Mouse (Mus musculus): ENCODE measurements around the gene Muc2. TPM values are rescaled to one million over a fixed set of nuclear protein-coding genes. Genes with fewer than 3 reads are reported as not detected.
"Not testable (repeated sequence)": the region's sequence is repeated elsewhere in the genome, so short reads cannot be mapped to it uniquely, and the experiment has no call there.

The Muc2 gene
- 0.11 and 0.21 TPM in 2 replicates for polyA plus RNA-seq (2015; fragmentation: Nextera tagmentation; extraction: Ambion mirVana)

DNA sequence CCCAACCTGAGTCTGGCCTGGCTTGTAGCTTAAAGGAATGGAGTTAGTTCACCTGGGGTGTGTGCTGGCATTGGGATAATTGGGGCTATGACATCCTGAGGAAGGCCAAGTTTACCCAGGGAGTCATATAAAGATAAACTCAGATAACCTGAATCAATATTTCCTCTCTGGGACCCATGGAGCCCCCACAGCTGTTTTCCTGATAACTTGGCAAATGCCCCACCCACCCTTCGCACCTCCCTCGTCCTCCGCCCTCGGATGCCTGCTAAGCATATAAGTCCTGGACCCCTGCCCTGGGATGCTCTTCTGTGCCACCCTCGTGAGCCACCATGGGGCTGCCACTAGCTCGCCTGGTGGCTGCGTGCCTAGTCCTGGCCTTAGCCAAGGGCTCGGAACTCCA lies at the start of gene Muc2:
TSS of gene Muc2 (plus strand) at position 301 of the 400 bp plus-strand sequence.
- Histone ChIP-seq H3K27me3 (no peaks in the 10 kb centered on the region), H3K4me3 (no peak within 1 kb of the TSS), H3K9ac (no peak within 1 kb of the TSS), H3K4me2 (no peak within 1 kb of the TSS), H3K4me1 (no peaks in the 10 kb centered on the region), H3K27ac (no peak within 1 kb of the TSS), H3K9me3 (replicated peaks) (no peaks in the 10 kb centered on the region), H3K36me3 (ENCODE audit: poor library complexity, severe bottlenecking) (no peaks in the 10 kb centered on the region)
- no peak for ATAC-seq
- 94% methylated on average over 8 of the region's 8 CpGs for WGBS

DNA sequence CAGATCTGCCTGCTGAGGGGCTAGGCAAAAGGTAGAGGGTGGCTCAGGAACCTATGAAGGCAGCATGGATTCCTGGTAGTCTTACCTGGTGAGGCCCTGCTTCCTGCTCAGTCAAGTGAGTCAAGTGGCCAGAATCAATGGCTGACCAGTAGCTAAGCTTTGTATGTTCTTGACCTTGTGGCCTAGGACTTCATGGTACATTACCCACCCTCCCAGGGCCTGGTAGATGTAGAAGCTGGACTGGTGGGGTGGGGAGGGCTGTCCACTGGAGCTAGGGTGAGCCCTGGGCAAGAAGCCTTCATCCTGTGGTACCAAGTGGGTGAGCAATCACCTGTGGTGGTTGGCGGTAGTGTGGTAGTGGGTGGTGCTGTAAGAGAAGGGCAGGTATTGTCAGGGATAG lies 47.8 kb upstream of the Muc2 start:
- no peaks in the 10 kb centered on the region for H3K36me3 ChIP-seq (ENCODE audit: poor library complexity, severe bottlenecking)
- no peak overlapping the region for H3K27ac ChIP-seq
- no peaks in the 10 kb centered on the region for H3K9me3 ChIP-seq (replicated peaks)
- WGBS: 93% methylated on average over 1 of the region's 1 CpGs
- ATAC-seq: no peak
- no peaks in the 10 kb centered on the region for H3K4me1 ChIP-seq
- no peak overlapping the region for H3K4me2 ChIP-seq
- H3K27me3 ChIP-seq: no peaks in the 10 kb centered on the region
- no peak overlapping the region for H3K9ac ChIP-seq
- no peak overlapping the region for H3K4me3 ChIP-seq

DNA sequence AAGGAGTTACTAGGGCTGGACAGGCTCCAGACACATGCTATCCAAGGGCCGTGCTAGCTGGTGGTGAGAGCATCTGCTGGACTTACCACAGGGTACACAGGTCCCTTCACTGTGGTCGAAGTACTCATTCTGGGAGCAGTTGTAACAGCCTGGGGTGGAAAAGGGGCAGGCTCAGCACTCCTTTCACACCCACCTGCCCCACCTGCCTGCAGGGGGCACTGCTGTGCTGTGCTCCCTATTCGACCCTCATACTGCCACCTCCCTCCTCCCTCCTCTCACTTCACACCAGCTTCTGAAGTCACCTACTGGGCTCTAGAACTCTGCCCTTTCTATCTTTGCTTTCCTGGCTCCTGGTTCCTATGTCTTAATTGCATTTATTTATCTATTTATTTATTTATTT lies 47.0 kb upstream of the Muc2 start:
- 54% methylated on average over 3 of the region's 3 CpGs for WGBS
- no peak overlapping the region for H3K4me3 ChIP-seq
- H3K4me1 ChIP-seq: no peaks in the 10 kb centered on the region
- H3K27me3 ChIP-seq: no peaks in the 10 kb centered on the region
- no peak overlapping the region for H3K27ac ChIP-seq
- H3K9ac ChIP-seq: no peak overlapping the region
- ATAC-seq: no peak
- H3K9me3 ChIP-seq (replicated peaks): no peaks in the 10 kb centered on the region
- no peak overlapping the region for H3K4me2 ChIP-seq
- H3K36me3 ChIP-seq (ENCODE audit: poor library complexity, severe bottlenecking): no peaks in the 10 kb centered on the region

DNA sequence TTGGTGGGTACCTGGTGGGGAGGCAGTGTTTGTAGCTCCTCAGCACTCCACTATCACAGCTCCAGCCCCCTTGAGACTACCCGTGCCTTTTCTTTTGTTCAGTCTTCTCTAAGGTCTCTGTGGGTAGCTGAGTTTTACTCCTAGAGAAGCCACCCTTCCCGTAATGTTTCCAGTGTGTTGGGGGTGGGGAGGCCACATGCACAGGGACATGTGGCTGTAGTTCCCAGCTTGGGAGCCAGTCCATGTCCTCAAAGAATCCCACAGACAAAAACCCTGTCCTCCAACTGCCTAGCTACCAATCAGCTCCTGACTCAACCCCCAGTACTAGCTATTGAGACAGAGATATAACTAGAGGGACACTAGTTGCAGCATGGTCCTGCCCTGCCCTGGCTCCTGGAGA lies 43.1 kb upstream of the Muc2 start:
- H3K4me1 ChIP-seq: no peaks in the 10 kb centered on the region

DNA sequence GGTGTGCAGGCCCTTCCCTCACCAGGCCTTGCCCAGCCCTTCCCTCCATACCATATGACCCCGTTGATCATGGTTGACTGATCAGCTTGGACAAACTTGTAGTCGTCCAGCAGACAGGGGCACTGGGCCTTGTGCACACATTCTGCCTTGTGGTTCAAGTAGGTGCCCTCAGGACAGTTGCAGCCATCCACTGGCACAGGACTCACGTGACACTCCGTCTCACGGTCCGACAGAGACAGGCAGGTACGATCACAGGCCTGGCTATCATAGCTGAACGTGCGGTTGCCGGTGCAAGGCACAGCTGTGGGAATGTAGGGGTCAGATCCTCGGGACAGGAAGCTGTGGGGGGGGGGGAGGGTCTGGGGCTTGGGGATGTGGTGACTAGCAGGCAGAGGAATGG lies 42.3 kb upstream of the Muc2 start:
- no peaks in the 10 kb centered on the region for H3K9me3 ChIP-seq (replicated peaks)
- no peak for ATAC-seq
- H3K27me3 ChIP-seq: no peaks in the 10 kb centered on the region
- H3K4me1 ChIP-seq: no peaks in the 10 kb centered on the region
- no peak overlapping the region for H3K9ac ChIP-seq
- WGBS: 83% methylated on average over 11 of the region's 11 CpGs
- H3K4me3 ChIP-seq: no peak overlapping the region
- H3K27ac ChIP-seq: no peak overlapping the region
- H3K36me3 ChIP-seq (ENCODE audit: poor library complexity, severe bottlenecking): no peaks in the 10 kb centered on the region
- H3K4me2 ChIP-seq: no peak overlapping the region

More for the DNA sequence above, 43.1 kb upstream of the Muc2 start:
- Histone ChIP-seq H3K9ac (no peak overlapping the region), H3K4me2 (no peak overlapping the region), H3K27me3 (no peaks in the 10 kb centered on the region), H3K9me3 (replicated peaks) (no peaks in the 10 kb centered on the region), H3K27ac (no peak overlapping the region), H3K4me3 (no peak overlapping the region), H3K36me3 (ENCODE audit: poor library complexity, severe bottlenecking) (no peaks in the 10 kb centered on the region)
- 63% methylated on average over 2 of the region's 2 CpGs for WGBS
- ATAC-seq: no peak

DNA sequence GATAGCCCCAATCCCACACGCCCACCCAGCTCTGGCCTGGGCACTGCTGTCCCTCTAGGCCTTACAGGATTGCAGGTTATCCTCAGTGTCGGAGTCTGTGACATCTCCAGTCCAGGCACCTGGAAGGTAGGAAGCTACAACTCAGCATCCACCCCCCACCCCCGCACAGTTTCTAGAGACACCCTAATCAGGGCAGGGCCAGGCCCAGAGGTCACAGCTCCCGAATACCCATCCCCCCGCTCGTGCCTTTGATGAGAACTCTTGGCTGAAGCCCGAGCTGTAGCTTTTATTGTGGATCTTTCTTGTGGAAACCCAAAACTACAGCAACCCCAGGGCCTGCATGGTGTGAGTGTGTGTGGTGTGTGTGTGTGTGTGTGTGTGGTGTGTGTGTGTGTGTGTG lies 37.9 kb upstream of the Muc2 start:
- no peak for ATAC-seq
- no peak overlapping the region for H3K9ac ChIP-seq
- H3K9me3 ChIP-seq (replicated peaks): no peaks in the 10 kb centered on the region
- H3K4me2 ChIP-seq: no peak overlapping the region
- H3K36me3 ChIP-seq (ENCODE audit: poor library complexity, severe bottlenecking): no peaks in the 10 kb centered on the region
- no peaks in the 10 kb centered on the region for H3K4me1 ChIP-seq
- H3K27ac ChIP-seq: no peak overlapping the region
- H3K27me3 ChIP-seq: no peaks in the 10 kb centered on the region
- no peak overlapping the region for H3K4me3 ChIP-seq
- WGBS: 47% methylated on average over 7 of the region's 7 CpGs

DNA sequence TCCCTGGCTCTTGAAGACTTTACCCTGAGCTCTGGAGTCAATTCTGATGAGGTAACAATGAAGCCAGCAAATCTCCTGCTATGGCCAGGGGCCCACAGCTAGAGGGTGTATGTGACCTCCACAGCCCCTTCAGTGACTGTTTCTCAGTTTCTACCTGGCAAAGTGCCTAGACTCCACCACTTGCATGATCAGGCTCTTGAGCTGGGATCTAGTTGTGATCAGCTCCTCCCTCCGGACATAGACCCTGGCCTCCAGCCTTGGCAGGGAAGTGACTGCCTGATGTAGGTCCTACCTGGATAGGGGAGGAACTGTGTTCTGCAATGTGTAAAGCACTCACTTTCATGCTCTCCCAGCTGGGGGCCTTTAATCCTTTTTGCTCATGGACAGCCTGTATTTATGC lies 29.8 kb upstream of the Muc2 start:
- Histone ChIP-seq H3K4me1 (no peaks in the 10 kb centered on the region), H3K4me3 (no peak overlapping the region), H3K27ac (no peak overlapping the region), H3K36me3 (ENCODE audit: poor library complexity, severe bottlenecking) (no peaks in the 10 kb centered on the region), H3K27me3 (no peaks in the 10 kb centered on the region), H3K4me2 (no peak overlapping the region), H3K9me3 (replicated peaks) (no peaks in the 10 kb centered on the region), H3K9ac (no peak overlapping the region)
- no peak for ATAC-seq
- WGBS: 74% methylated on average over 1 of the region's 1 CpGs

DNA sequence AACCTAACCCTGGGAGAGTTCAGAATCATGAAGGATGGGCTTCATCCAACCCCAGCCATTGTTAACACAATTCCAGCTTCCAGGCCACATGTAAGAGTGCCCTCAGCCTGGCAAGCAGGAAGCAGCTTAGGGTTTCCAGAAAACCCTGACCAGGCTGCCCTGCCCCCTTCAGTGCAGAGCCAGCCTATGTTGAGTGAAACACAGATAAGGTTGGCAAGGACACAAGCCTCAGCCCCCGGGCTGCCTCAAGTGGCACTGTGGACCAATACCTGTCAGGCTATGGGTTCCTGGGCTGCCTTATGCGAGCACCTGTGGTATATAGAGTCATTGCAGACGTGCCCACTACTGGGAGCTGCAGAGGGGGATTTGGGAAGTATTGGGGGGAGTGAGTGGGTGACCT lies 28.7 kb upstream of the Muc2 start:
- Histone ChIP-seq H3K27ac (no peak overlapping the region), H3K36me3 (ENCODE audit: poor library complexity, severe bottlenecking) (no peaks in the 10 kb centered on the region), H3K27me3 (no peaks in the 10 kb centered on the region), H3K9ac (no peak overlapping the region), H3K9me3 (replicated peaks) (no peaks in the 10 kb centered on the region), H3K4me3 (no peak overlapping the region), H3K4me2 (no peak overlapping the region), H3K4me1 (no peaks in the 10 kb centered on the region)
- no peak for ATAC-seq
- WGBS: 84% methylated on average over 3 of the region's 3 CpGs

DNA sequence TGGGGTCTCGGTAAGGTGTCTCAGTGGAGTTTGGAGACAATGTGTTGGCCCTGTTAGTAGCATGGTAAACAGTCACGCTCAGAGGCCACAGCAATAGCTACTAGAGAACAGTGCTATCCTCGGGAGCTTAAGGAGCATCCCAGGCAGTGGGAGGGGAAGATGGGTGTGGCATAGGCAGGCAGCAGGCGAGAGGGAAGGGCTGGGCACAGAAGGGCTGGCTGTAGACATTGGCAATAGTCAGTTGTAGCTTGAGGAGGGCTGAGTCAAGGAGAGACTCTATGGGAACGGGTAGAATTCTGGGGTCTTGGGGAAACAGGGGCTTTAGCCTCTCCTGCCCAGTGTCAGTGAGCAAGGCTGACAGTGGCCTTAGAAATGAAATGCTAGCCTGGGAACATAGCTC lies 27.9 kb upstream of the Muc2 start:
- 71% methylated on average over 5 of the region's 5 CpGs for WGBS
- H3K27ac ChIP-seq: no peak overlapping the region

DNA sequence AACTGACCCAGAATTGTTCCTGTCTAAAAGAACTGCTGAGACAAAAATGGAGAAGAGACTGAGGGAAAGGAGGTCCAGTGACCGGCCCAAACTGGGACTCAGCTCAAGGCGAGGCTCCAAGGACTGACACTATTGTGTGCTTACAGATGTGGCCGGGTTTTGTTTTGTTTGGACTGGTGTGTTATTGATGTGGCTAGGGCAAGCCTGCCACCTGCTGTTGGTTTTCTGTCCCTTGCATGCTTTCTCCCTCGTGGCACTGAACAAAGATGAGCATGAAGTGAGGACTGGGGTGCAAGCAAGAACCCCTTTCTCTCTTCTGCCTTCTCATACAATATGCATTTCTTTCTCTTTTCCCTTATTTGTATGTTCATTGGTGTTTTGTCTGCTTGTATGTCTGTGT lies 23.9 kb upstream of the Muc2 start:
- Histone ChIP-seq H3K9me3 (replicated peaks) (no peaks in the 10 kb centered on the region), H3K9ac (no peak overlapping the region), H3K4me1 (no peaks in the 10 kb centered on the region), H3K36me3 (ENCODE audit: poor library complexity, severe bottlenecking) (no peaks in the 10 kb centered on the region), H3K27me3 (no peaks in the 10 kb centered on the region), H3K27ac (no peak overlapping the region), H3K4me3 (no peak overlapping the region), H3K4me2 (no peak overlapping the region)
- 15% methylated on average over 4 of the region's 4 CpGs for WGBS
- ATAC-seq: no peak

More for the DNA sequence above, 27.9 kb upstream of the Muc2 start:
- no peak for ATAC-seq
- Histone ChIP-seq H3K4me1 (no peaks in the 10 kb centered on the region), H3K9me3 (replicated peaks) (no peaks in the 10 kb centered on the region), H3K36me3 (ENCODE audit: poor library complexity, severe bottlenecking) (no peaks in the 10 kb centered on the region), H3K4me3 (no peak overlapping the region), H3K27me3 (no peaks in the 10 kb centered on the region), H3K4me2 (no peak overlapping the region), H3K9ac (no peak overlapping the region)

DNA sequence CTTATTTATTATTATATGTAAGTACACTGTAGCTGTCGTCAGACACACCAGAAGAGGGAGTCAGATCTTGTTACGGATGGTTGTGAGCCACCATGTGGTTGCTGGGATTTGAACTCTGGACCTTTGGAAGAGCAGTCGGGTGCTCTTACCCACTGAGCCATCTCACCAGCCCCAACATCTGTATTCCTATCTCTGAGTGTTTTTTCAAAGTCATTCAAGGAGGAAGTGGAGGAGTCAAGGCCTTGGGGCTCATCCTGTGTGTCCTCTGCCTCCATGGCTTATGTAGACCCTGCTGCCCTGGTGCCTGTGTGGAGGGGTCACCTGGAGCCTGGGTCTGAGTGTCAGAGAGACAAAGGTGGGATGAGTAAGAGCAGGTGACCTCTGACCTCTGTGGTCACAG lies 21.0 kb upstream of the Muc2 start:
- H3K9me3 ChIP-seq (replicated peaks); H3K4me3 ChIP-seq; H3K27ac ChIP-seq; H3K4me1 ChIP-seq; H3K36me3 ChIP-seq (ENCODE audit: poor library complexity, severe bottlenecking); H3K4me2 ChIP-seq; H3K27me3 ChIP-seq; H3K9ac ChIP-seq; ATAC-seq: not testable (repeated sequence)
- WGBS: 84% methylated on average over 3 of the region's 3 CpGs

DNA sequence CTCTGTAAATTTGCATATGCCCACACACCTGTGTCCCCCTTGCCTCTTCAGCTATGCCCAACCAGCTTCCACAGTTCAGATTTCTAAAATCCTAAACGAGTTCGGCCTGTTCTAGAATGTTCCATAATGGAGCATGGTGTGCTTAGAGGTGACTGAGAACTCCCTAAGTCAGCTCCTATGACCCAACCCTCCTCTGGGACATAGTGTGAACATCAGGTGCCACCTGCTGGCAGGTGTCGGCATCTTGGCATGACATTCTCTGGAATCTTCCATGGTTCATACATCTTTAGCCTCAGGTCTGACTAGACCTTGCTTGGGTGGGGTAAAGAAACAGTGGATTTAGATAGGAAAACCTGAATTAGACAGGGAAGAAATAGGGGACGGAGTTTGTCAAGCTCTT lies 19.1 kb upstream of the Muc2 start:
- ATAC-seq: no peak
- H3K9ac ChIP-seq: no peak overlapping the region
- H3K4me3 ChIP-seq: no peak overlapping the region
- WGBS: 80% methylated on average over 4 of the region's 4 CpGs
- no peak overlapping the region for H3K27ac ChIP-seq
- H3K9me3 ChIP-seq (replicated peaks): no peaks in the 10 kb centered on the region
- no peak overlapping the region for H3K4me2 ChIP-seq
- no peaks in the 10 kb centered on the region for H3K4me1 ChIP-seq
- H3K27me3 ChIP-seq: no peaks in the 10 kb centered on the region
- no peaks in the 10 kb centered on the region for H3K36me3 ChIP-seq (ENCODE audit: poor library complexity, severe bottlenecking)

DNA sequence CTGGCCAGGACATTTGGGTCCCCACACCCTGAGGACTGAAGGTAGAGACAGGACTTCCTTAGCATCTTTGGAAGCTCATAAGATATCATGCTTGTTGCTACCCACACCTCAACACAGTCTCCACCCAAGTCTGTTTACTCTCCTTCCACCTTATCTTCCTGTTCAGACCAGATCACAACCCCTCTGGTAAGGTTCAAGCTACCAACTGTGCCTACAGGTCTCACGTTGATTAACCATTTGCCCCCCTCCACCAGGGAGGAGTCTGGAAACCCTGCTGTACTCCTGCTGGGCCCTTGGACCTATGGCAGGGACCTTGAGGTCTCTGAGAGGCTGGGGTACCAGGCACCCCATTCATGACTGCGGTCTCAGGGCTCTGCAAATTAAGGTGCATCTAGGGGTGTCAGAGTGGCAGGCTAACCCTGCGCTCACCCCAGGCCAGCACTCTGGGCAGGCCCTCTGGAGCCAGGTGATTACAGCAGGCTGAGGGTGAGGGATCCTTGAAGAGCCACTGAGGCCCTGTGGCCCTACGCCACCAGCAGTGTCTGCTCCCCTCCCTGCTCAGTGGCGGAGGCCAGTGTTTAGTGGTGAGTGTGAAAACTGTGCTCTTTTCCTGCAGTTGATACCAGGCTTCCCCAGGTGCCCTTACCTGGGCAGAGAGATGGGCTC lies 18.4 kb upstream of the Muc2 start:
- 88% methylated on average over 5 of the region's 5 CpGs for WGBS
- H3K4me2 ChIP-seq: no peak overlapping the region
- no peak for ATAC-seq

More for the DNA sequence above, 18.4 kb upstream of the Muc2 start:
- no peak overlapping the region for H3K4me3 ChIP-seq
- H3K9ac ChIP-seq: no peak overlapping the region
- no peak overlapping the region for H3K27ac ChIP-seq
- no peaks in the 10 kb centered on the region for H3K27me3 ChIP-seq
- H3K9me3 ChIP-seq (replicated peaks): no peaks in the 10 kb centered on the region
- no peaks in the 10 kb centered on the region for H3K4me1 ChIP-seq
- no peaks in the 10 kb centered on the region for H3K36me3 ChIP-seq (ENCODE audit: poor library complexity, severe bottlenecking)

Data from forebrain, embryonic 13.5 days (tissue).